Mouse (Mus musculus) stomach, embryonic 15.5 days (tissue): ENCODE data around the gene Moap1. TPM values are rescaled to one million over a fixed set of nuclear protein-coding genes. Genes with fewer than 3 reads are reported as not detected.

Experiments used
- ATAC-seq: fragments of 200-750 bp; cut with Nextera tagmentation; 2 replicates; pipeline ENCODE4 v1.8.0; 2017; ENCODE audit warnings: low read depth, moderate number of reproducible peaks, moderate TSS enrichment; ENCODE audit not compliant: insufficient read depth, low FRiP score
- H3K27ac ChIP-seq: fragments of 300-500 bp; sonication (generic); 2 replicates; pipeline ENCODE4 v1.5.1; 2015; ENCODE audit warnings: mild to moderate bottlenecking, inconsistent platforms
- H3K27me3 ChIP-seq: fragments of 300-500 bp; sonication (generic); replicated peaks from 2 replicates; pipeline ENCODE4 v1.6.1; 2015; ENCODE audit warnings: inconsistent platforms
- H3K36me3 ChIP-seq: fragments of 300-500 bp; sonication (generic); 2 replicates; pipeline ENCODE4 v1.6.1; 2015; ENCODE audit warnings: inconsistent platforms
- H3K4me1 ChIP-seq: fragments of 300-500 bp; sonication (generic); 2 replicates; pipeline ENCODE4 v1.6.1; 2015; ENCODE audit warnings: inconsistent platforms
- H3K4me2 ChIP-seq: fragments of 300-500 bp; sonication (generic); 2 replicates; pipeline ENCODE4 v1.6.1; 2015; ENCODE audit warnings: mild to moderate bottlenecking, inconsistent platforms
- H3K4me3 ChIP-seq: fragments of 300-500 bp; sonication (generic); replicated peaks from 2 replicates; pipeline ENCODE4 v1.5.1; 2015; ENCODE audit warnings: inconsistent platforms
- H3K9ac ChIP-seq: fragments of 300-500 bp; sonication (generic); 2 replicates; pipeline ENCODE4 v1.6.1; 2015; ENCODE audit warnings: inconsistent platforms
- H3K9me3 ChIP-seq: fragments of 300-500 bp; sonication (generic); 2 replicates; pipeline ENCODE4 v1.6.1; 2016; ENCODE audit warnings: inconsistent platforms
- WGBS: fragments of 180-500 bp; shearing (Covaris S2); methylation state at CpG from one replicate; pipeline ENCODE4 v1.1.7; 2015; 5-methylcytosine and 5-hydroxymethylcytosine counted together
- polyA plus RNA-seq: library from polyadenylated mRNA; unstranded; fragments of >200 nt; fragmentation: Nextera tagmentation; extraction: Ambion mirVana; gene quantifications from 2 replicates; pipeline ENCODE4 v1.2.1, GENCODE M21; 2015

Gene Moap1
- polyA plus RNA-seq, 1 experiment from 2014 or later: 20.7 TPM

DNA sequence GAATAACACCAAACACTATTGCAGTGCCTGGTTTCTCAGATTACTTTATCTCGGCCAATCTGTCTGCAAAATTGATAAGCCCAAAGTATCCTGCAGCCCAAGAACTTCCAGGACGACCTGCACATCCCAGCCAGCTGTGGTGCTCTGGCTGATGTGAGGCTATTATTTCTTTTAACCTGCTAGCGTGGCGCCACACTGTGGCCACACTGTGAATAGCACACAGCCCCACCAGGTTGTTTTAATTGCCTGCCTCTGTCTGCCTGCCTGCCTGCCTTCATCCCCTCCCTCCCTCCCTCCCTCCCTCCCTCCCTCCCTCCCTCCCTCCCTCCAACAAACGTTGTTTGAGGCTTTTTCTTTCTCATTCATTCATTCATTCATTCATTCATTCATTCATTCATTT lies 10.1 kb downstream of the Moap1 start:
- no peak overlapping the region for H3K9ac ChIP-seq
- H3K4me3 ChIP-seq: no peak overlapping the region
- no peaks in the 10 kb centered on the region for H3K27me3 ChIP-seq
- H3K27ac ChIP-seq: no peak overlapping the region
- H3K4me2 ChIP-seq: no peak overlapping the region
- no peaks in the 10 kb centered on the region for H3K36me3 ChIP-seq
- peaks cover 17% of the 10 kb centered on the region for H3K4me1 ChIP-seq
- 11% methylated on average over 4 of the region's 5 CpGs for WGBS
- H3K9me3 ChIP-seq: no peaks in the 10 kb centered on the region
- ATAC-seq: no peak

DNA sequence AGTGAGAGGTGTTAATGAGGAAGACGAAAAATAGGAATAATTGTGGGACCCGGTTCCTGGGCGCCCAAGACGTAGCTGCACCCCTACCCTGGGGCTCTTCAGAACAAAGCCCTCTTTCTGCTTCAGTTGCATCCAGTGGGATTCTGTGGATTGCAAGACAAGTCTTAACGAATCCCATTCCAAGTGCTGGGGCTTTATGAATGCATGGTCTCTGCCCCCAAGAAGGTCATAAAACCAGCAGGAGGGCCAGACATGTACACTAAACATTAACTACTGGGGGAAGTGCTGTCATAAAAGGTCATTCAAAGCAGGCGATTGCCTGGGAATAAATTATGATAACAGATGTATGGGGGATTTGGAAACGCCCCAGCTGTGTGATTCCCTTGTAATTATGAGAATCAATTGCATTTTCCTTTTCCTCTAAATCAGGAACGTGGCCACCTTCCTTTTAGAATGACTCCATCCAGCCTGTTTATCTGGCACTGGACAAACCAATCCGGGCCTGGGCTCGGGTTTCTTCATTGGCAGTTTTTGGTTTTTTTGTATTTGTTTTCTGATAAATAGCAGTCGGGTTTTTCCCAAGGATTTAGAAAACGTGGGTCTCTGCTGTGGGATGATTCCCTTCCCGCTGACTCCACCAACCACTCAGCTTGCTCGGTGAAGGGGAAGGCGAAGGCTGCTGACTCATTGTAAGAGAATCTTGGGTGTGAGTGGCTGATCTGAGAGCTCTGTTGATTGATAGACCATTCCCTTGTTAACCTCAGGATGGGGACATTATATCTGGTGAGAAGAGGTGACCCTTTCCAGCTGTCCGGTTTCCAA lies 12.5 kb downstream of the Moap1 start:
- Histone ChIP-seq H3K27ac (peak overlapping the region; percentile 84), H3K4me1 (peaks cover 17% of the 10 kb centered on the region), H3K4me2 (peak overlapping the region; percentile 47), H3K4me3 (0 out of 2 replicates have a peak overlapping the region, but pooled peaks have one; percentile 13), H3K27me3 (no peaks in the 10 kb centered on the region), H3K9me3 (no peaks in the 10 kb centered on the region), H3K9ac (no peak overlapping the region), H3K36me3 (no peaks in the 10 kb centered on the region)
- 25% methylated on average over 16 of the region's 16 CpGs for WGBS
- 0 out of 2 replicates have a peak, but pooled peaks have one; percentile 6 for ATAC-seq

DNA sequence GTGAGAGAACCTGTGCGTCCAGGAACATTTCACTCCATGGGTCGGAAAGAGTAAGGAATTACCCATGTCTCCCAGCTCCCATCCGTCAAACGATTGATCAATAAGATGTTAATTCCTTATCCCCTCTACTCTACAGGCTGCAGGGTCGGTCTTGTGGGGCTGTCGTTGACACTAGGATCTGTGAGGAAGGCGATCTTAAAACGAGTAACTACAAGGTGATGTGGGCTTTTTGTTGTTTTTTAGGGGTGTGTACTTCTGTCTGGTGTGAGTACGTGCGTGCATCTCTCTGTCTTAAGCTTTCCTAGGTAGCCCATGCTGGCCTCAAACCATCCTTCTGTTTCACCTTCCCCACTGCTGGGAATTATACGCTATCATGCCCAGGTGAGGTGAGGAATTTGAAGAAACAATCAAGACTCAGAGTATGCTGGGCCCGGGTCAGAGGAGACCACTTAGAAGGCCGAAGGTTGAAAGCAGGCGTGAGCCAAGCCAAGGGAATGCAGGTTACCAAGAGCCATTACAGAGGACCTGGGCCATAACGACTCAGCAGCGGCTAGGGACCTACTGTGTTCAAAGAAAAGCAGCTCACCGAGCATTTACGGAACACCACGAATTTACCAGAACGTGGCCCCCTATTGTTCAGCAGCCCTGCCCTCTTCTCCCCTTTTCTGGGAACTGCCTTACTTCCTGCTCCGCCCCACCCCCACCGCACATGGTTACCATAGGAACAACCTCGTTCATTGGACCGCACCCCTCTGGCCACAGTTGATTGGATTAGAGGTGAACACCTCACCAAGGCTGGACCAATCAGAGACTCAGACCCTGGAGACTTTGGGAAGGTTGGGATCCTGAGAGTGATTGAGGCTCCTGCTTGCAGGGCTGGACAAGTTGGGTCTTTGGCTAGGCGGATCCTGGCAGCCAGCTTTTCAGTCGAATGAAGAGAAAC lies 13.3 kb downstream of the Moap1 start:
- 28% methylated on average over 26 of the region's 26 CpGs for WGBS

DNA sequence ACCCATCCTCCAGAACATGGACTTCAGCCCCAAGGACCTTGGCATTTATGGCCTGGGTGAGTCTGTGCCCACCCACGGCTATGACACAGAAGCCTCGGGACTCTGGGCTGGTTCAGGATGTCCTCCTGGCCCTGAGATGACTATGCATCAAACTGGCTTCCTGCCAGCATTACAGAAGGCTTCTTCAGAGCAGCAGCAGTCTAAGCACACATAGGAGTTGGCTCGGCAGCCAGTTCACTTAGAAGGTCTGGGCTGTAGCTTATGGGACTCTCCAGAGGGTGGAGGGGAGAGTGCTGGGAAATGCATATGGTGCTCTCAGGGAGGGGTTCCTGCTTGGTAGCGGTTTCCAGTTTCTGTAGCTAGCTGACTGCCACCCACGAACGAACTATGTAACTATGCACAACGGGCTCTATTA lies 17.7 kb downstream of the Moap1 start:
- no peak for ATAC-seq
- H3K9me3 ChIP-seq: no peaks in the 10 kb centered on the region
- H3K9ac ChIP-seq: no peak overlapping the region
- peaks cover 7% of the 10 kb centered on the region; the same call in 1 of the 2 replicates for H3K4me1 ChIP-seq
- H3K27me3 ChIP-seq: no peaks in the 10 kb centered on the region
- no peak overlapping the region for H3K27ac ChIP-seq
- H3K4me3 ChIP-seq: no peak overlapping the region
- no peak overlapping the region for H3K4me2 ChIP-seq
- 61% methylated on average over 7 of the region's 7 CpGs for WGBS
- H3K36me3 ChIP-seq: no peaks in the 10 kb centered on the region

More for the DNA sequence above, 13.3 kb downstream of the Moap1 start:
- Histone ChIP-seq H3K9ac (no peak overlapping the region), H3K4me3 (peak overlapping the region; percentile 13; the same call in 1 of the 2 replicates), H3K9me3 (no peaks in the 10 kb centered on the region), H3K27me3 (no peaks in the 10 kb centered on the region), H3K4me2 (peak overlapping the region; percentile 47), H3K36me3 (no peaks in the 10 kb centered on the region), H3K27ac (peak overlapping the region; percentile 84), H3K4me1 (peaks cover 17% of the 10 kb centered on the region)
- ATAC-seq: peak; percentile 94

DNA sequence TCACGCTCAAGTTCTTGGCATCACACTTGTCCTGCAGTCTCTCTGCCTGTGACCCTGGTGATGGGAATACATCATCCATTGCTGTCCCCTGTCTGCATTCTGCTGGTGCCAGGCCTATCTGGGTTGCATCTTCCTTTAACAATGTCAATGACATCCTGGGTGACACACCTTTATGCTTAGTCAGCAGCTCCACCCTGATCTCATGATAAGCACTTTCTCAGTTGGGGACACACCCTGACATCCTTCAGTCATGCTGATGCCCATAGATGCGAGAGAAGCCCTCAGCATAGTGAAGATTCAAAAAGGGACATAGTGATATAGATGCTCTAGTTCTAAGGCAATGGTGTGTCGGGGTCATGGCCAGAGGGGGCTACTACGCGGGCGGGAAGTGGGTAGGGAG lies 18.3 kb downstream of the Moap1 start:
- no peaks in the 10 kb centered on the region for H3K36me3 ChIP-seq
- H3K9ac ChIP-seq: no peak overlapping the region
- no peaks in the 10 kb centered on the region for H3K27me3 ChIP-seq
- no peak overlapping the region for H3K4me2 ChIP-seq
- H3K4me1 ChIP-seq: peaks cover under 1% of the 10 kb centered on the region; the same call in 1 of the 2 replicates
- H3K4me3 ChIP-seq: no peak overlapping the region
- no peaks in the 10 kb centered on the region for H3K9me3 ChIP-seq
- WGBS: 89% methylated on average over 6 of the region's 6 CpGs
- no peak overlapping the region for H3K27ac ChIP-seq
- no peak for ATAC-seq

DNA sequence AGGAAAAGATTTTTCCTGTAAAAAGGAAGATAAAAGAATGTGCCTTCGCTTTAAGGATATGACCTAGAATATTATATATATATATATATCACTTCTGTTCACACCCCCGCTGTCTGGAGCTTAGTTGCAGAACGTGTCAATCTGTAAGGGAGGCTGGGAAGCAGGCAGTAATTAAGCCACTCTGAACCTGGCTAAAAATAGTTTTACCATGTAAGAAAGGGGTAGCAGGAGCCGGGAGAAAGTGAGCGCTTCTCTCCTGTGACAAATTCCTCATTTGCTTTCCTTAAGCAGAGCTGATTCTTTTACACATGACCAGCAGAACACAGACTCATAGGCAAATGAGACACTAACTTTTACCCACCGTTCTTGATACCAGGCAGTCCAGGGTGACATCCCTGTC lies 19.6 kb downstream of the Moap1 start:
- Histone ChIP-seq H3K36me3 (no peaks in the 10 kb centered on the region), H3K4me2 (no peak overlapping the region), H3K4me1 (no peaks in the 10 kb centered on the region; the same call in 1 of the 2 replicates), H3K27me3 (no peaks in the 10 kb centered on the region), H3K9ac (no peak overlapping the region), H3K27ac (no peak overlapping the region), H3K9me3 (no peaks in the 10 kb centered on the region), H3K4me3 (no peak overlapping the region)
- no peak for ATAC-seq
- WGBS: 64% methylated on average over 6 of the region's 6 CpGs

DNA sequence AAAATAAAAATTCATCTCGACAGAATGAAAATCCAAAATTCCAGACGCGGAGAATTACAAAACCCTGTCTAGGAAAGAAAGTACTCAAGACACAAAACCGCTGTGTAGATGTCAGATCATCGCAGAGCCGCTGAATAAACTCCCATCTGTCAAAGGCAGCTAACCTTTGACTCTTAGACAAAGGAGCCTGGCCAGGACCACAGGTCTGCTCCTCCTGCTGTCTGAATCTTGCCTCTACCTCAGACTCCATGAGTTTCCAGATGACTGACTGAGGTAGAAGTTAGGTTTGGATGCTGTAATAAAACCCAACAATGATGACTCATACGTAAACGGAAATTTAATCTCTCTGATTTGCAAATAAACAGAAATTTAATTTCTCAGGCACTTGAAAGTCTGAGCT lies 20.5 kb downstream of the Moap1 start:
- 61% methylated on average over 8 of the region's 8 CpGs for WGBS
- H3K4me2 ChIP-seq: no peak overlapping the region

DNA sequence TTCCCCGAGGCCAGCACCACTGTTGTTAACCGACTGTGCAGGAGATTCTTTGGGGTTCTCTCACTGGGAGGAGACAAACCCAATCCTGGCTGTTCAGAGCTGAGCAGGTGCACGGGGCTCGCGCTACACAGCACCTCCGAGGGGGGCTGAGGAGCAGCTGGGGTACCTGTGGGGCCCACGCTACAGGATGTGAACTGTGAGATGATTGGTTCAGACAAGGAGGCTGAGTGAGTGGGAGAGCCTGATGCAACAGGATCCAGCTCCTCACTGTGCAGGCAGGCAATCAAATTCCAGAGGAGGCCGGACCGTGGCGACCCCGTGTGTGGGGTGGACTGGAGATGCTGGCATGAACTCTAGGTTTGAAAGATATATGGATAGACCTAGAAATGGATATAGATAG lies 21.0 kb downstream of the Moap1 start:
- Histone ChIP-seq H3K9me3 (no peaks in the 10 kb centered on the region), H3K4me2 (no peak overlapping the region), H3K27me3 (no peaks in the 10 kb centered on the region), H3K36me3 (no peaks in the 10 kb centered on the region), H3K4me3 (no peak overlapping the region), H3K4me1 (no peaks in the 10 kb centered on the region; the same call in 1 of the 2 replicates), H3K27ac (no peak overlapping the region), H3K9ac (no peak overlapping the region)
- peak; percentile 50; the same call in 1 of the 2 replicates for ATAC-seq
- 56% methylated on average over 11 of the region's 11 CpGs for WGBS

More for the DNA sequence above, 20.5 kb downstream of the Moap1 start:
- Histone ChIP-seq H3K27ac (no peak overlapping the region), H3K36me3 (no peaks in the 10 kb centered on the region), H3K9ac (no peak overlapping the region), H3K9me3 (no peaks in the 10 kb centered on the region), H3K27me3 (no peaks in the 10 kb centered on the region), H3K4me3 (no peak overlapping the region), H3K4me1 (no peaks in the 10 kb centered on the region; the same call in 1 of the 2 replicates)
- no peak for ATAC-seq

DNA sequence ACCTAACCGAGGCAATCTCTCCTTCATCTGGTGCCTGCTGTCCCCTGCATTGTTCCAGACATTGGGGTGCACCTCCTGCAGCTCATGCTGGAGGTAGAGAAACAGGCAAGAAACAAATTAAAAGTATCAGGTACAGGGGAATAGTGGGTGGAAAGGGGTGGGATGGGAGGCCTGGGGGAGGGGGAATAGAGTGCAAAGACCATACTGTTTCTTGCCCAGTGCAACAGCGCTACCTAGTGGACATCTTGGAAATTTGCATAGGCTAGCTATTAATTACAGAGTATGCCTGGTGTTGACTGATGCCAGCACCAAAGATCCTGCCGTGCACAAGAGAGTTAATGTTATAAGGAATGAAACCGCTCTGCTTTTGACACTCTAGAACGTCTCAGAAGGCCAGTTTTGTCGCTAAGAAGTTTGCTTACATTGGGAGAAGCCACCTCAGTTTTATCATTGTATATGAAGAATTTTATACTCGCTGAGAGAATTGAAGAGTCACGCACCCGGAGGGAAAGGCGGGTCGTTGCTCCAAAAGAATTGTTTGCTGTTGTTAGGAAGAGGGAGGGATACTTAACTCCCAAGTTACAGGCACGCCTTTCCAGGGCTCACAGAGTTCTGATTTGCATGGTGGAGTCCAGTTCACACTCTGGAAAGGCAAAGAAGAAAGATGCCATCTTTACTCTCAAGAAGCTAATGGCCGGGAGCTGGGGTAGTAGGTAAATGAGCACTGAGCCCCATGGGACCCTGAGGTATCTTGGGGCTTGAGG lies 23.7 kb downstream of the Moap1 start:
- Histone ChIP-seq H3K4me1 (no peaks in the 10 kb centered on the region), H3K4me2 (peak overlapping the region; percentile 17; the same call in 1 of the 2 replicates), H3K9ac (no peak overlapping the region), H3K27me3 (no peaks in the 10 kb centered on the region), H3K27ac (no peak overlapping the region), H3K9me3 (no peaks in the 10 kb centered on the region), H3K4me3 (no peak overlapping the region), H3K36me3 (no peaks in the 10 kb centered on the region)
- no peak; the same call in 1 of the 2 replicates for ATAC-seq
- WGBS: 28% methylated on average over 13 of the region's 13 CpGs

DNA sequence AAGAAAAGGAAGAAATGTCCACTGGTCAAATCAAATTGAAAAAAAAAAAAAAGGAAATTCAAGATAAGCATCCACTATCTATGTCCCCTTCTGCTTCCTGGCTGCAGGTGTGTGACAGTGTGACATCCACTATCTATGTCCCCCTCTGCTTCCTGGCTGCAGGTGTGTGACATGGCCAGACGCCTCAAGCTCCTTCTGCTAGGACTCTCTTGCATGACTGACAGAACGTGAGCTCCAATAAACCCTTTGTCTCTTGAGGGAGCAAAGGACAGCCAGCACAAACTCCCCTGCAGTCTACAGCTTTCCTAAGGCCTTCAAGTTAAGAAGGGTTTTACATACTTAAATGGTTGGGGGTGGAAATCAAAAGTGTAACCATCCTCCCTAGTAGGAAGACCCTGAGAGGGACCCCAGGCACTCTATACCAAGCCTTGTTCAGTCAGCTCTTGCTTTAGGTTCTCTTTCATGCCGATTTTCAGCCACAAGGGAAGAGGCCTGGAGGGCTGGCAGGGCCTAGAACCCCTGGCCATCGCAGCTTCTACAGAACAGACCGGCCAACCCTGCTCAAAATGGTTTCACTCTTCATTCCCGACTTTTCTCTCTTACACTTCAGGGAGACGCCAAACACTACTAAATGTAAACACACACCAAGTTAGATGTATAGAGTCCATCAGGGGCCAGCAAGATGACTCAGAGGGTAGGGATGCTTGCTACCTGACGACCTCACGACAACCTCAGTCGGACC lies 28.6 kb downstream of the Moap1 start:
- no peak overlapping the region for H3K4me3 ChIP-seq
- ATAC-seq: no peak
- WGBS: 77% methylated on average over 10 of the region's 10 CpGs
- H3K9ac ChIP-seq: no peak overlapping the region
- H3K27ac ChIP-seq: no peak overlapping the region
- no peaks in the 10 kb centered on the region for H3K27me3 ChIP-seq
- H3K4me1 ChIP-seq: no peaks in the 10 kb centered on the region
- no peaks in the 10 kb centered on the region for H3K36me3 ChIP-seq
- H3K9me3 ChIP-seq: no peaks in the 10 kb centered on the region
- H3K4me2 ChIP-seq: no peak overlapping the region

DNA sequence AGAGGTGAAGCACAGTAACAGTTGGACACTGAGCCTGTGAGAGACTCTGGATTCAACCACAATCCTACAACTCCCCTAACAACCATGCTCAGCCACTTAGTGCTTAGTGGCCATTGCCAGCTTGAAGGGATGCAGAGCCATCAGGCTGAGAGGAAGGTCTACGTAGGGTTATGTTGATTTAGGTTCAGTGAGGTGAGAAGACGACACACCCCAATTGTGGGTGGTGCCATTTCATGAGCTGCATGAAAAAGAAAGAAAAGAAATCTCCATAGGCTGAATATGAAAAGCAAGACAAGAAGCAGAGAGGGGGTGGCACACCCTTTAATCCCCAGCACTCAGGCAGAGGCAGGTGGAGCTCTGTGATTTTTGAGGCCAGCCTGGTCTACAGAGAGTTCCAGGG lies 29.3 kb downstream of the Moap1 start:
- no peaks in the 10 kb centered on the region for H3K4me1 ChIP-seq
- no peaks in the 10 kb centered on the region for H3K9me3 ChIP-seq
- no peaks in the 10 kb centered on the region for H3K27me3 ChIP-seq
- no peak overlapping the region for H3K27ac ChIP-seq
- 76% methylated on average over 2 of the region's 2 CpGs for WGBS
- no peak overlapping the region for H3K4me2 ChIP-seq
- H3K4me3 ChIP-seq: no peak overlapping the region
- no peak overlapping the region for H3K9ac ChIP-seq
- no peaks in the 10 kb centered on the region for H3K36me3 ChIP-seq
- ATAC-seq: no peak
